Mouse (Mus musculus): ENCODE measurements around the gene Tsga8. TPM values are rescaled to one million over a fixed set of nuclear protein-coding genes. Genes with fewer than 3 reads are reported as not detected.

The Tsga8 gene
- not detected in 2 replicates for polyA plus RNA-seq (2011; ENCODE audit: insufficient read depth, insufficient read length, low read depth, missing spikeins)

GRCm38 (mm10) chrX:83487598-83487997, at the start of gene Tsga8:
Tsga8 (minus strand) TSS chrX:83487924.
- Histone ChIP-seq H3K36me3 (ENCODE audit: control insufficient read depth, insufficient read depth, low read length, poor library complexity, severe bottlenecking) (no peaks in the 10 kb centered on the region), H3K4me3 (ENCODE audit: low read depth, low read length) (no peak within 1 kb of the TSS), H3K27ac (ENCODE audit: insufficient read depth, low read length) (no peak within 1 kb of the TSS), H3K9me3 (replicated peaks; ENCODE audit: control insufficient read depth, insufficient read depth, low read length, poor library complexity, severe bottlenecking) (no peaks in the 10 kb centered on the region), H3K9ac (ENCODE audit: low read depth, poor library complexity, severe bottlenecking) (no peak within 1 kb of the TSS), H3K4me1 (ENCODE audit: control insufficient read depth, insufficient read depth, low read length) (no peaks in the 10 kb centered on the region), H3K27me3 (ENCODE audit: control insufficient read depth, insufficient read depth, low read length, poor library complexity, severe bottlenecking) (no peaks in the 10 kb centered on the region)
- TF ChIP-seq EP300 (IDR thresholded peaks at IDR 0.05; ENCODE audit: insufficient read depth, low read depth, low read length) = no peak
- TF ChIP-seq POLR2A (IDR thresholded peaks at IDR 0.05; ENCODE audit: insufficient read depth, low read length) = no peak
- TF ChIP-seq CTCF (IDR thresholded peaks at IDR 0.05; ENCODE audit: low read depth, low read length) = no peak
